Mouse (Mus musculus) heart, embryonic 16.5 days (tissue): ENCODE data around the gene Radil. TPM values are rescaled to one million over a fixed set of nuclear protein-coding genes. Genes with fewer than 3 reads are reported as not detected.

ENCODE experiments used
- ATAC-seq: fragments of 200-750 bp; cut with Nextera tagmentation; replicated peaks from 2 replicates; pipeline ENCODE4 v1.8.0; 2017; ENCODE audit warnings: moderate number of reproducible peaks; ENCODE audit not compliant: insufficient read depth, low FRiP score; ENCODE audit errors: extremely low read depth
- H3K27ac ChIP-seq: fragments of 300-500 bp; sonication (generic); 2 replicates; pipeline ENCODE4 v1.5.1; 2014; ENCODE audit warnings: mild to moderate bottlenecking, low read length, control low read depth, moderate library complexity
- H3K27me3 ChIP-seq: fragments of 300-500 bp; sonication (generic); 2 replicates; pipeline ENCODE4 v1.6.1; 2014; ENCODE audit warnings: low read length, mixed read lengths; ENCODE audit not compliant: control insufficient read depth, insufficient read depth
- H3K36me3 ChIP-seq: fragments of 300-500 bp; sonication (generic); 2 replicates; pipeline ENCODE4 v1.6.1; 2014; ENCODE audit not compliant: control insufficient read depth, insufficient read depth
- H3K4me1 ChIP-seq: fragments of 300-500 bp; sonication (generic); 2 replicates; pipeline ENCODE4 v1.6.1; 2014; ENCODE audit warnings: low read length, mixed read lengths; ENCODE audit not compliant: control insufficient read depth, insufficient read depth
- H3K4me2 ChIP-seq: fragments of 300-500 bp; sonication (generic); 2 replicates; pipeline ENCODE4 v1.6.1; 2014; ENCODE audit warnings: low read depth, mild to moderate bottlenecking, control low read depth, low read length
- H3K4me3 ChIP-seq: fragments of 300-500 bp; sonication (generic); 2 replicates; pipeline ENCODE4 v1.5.1; 2014; ENCODE audit warnings: mild to moderate bottlenecking, control low read depth, low read length
- H3K9ac ChIP-seq: fragments of 300-500 bp; sonication (generic); 2 replicates; pipeline ENCODE4 v1.6.1; 2014; ENCODE audit warnings: low read length, control low read depth
- H3K9me3 ChIP-seq: fragments of 300-500 bp; sonication (generic); replicated peaks from 2 replicates; pipeline ENCODE4 v1.6.1; 2016; ENCODE audit warnings: low read length; ENCODE audit not compliant: control insufficient read depth
- WGBS: fragments of 180-500 bp; shearing (Covaris S2); extraction: QIAGEN DNeasy Blood & Tissue Kit; methylation state at CpG from one replicate; pipeline ENCODE4 v1.1.7; 2014; 5-methylcytosine and 5-hydroxymethylcytosine counted together
- polyA plus RNA-seq: library from polyadenylated mRNA; unstranded; fragments of >200 nt; fragmentation: Nextera tagmentation; extraction: Ambion mirVana; gene quantifications from 2 replicates; pipeline ENCODE4 v1.2.1, GENCODE M21; 2015

Radil gene
- polyA plus RNA-seq, result 9.0 and 11.9 TPM in 2 replicates

DNA sequence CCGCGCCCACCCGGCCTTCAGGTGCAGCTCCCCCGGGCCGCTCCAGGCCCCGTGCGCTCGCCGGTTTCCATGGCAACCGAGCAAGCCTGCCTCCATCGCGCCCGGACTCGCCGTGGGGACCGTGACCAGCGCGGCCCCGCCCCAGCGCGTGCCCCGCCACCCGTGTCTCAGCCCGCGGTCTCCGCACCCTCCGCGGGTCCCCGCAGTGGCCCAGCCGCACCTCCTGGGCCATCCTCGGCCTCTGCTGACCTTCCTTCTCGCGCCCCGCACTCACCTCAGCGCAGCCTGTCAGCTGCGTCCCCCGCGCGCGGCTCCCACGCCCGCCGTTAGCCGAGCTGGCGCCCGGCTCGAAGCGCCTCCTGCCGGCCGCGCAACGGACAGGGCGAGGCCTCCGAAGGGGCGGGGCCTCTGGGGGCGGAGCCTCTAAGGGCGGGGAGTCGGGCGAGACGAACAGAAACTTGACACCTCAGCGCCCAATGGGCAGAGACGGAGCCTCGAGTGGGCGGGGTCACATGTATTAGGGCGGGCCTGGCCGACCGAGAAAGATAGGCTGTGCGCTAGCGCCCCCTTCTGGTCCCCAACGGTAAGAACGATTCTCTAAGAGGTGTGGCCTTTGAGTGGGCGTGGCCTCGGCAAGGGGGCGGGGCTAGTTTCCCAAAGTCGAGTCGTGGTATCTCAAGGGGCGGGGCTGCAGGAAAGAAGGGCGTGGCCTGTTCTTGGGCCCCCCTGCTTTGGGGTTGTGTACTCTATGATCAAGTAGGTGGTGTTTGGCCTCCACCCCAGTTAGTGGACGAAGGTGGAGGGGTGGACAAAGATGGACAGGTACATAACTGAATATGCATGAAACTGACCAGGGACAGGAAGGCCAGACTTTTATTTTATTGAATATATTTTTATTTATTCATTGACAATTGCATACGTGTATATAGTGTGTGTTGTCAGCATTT lies at the start of gene Radil:
TSS of gene Radil (minus strand) at position 393 of the 947 bp plus-strand sequence.
- ATAC-seq, result peak; percentile 92

DNA sequence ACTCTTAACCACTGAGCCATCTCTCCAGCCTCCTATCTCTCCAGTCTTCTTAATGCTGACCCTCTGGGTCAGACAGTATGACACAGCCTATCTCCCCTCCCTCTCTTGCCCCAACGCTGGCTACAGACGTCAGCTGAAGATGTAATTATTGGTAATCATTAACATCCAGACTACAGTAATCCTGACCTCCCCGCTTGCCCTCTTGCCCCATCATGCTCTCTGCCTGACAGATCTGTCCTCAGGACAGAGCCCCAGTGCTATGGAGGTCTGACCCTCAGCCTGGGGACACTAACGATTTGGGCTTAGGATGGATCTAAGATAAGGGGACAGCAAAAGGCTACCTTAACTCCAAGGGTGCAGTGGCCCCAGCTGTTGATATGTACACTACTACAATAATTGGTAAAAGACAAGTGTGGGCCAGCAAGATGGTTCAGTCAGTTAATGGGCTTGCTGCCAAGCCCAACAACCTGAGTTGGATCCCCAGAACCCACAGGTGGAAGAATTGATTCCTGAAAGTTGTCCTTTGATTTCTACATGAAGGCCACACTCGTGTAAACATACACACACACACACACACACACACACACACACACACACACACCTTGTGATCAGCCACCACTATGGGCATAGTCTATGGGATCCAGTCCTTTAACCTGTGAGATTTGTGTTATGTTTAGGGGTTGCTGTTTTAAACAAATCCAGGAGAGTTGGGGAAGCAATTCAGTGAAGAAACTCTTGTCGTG lies 46.9 kb upstream of the Radil start:
- no peak overlapping the region for H3K4me3 ChIP-seq
- H3K9me3 ChIP-seq, result no peaks in the 10 kb centered on the region
- ATAC-seq, result no peak
- no peaks in the 10 kb centered on the region for H3K36me3 ChIP-seq
- no peak overlapping the region for H3K4me2 ChIP-seq
- H3K27ac ChIP-seq, result no peak overlapping the region
- H3K9ac ChIP-seq, result no peak overlapping the region
- H3K4me1 ChIP-seq, result no peaks in the 10 kb centered on the region
- 65% methylated on average over 6 of the region's 6 CpGs for WGBS
- H3K27me3 ChIP-seq, result no peaks in the 10 kb centered on the region; the same call in 1 of the 2 replicates

More for the DNA sequence above, at the start of gene Radil:
- Histone ChIP-seq H3K9ac (peak within 1 kb of the TSS; percentile 74), H3K9me3 (no peaks in the 10 kb centered on the region), H3K4me1 (peaks cover 11% of the 10 kb centered on the region), H3K27ac (peak within 1 kb of the TSS; percentile 83), H3K4me3 (peak within 1 kb of the TSS; percentile 68), H3K4me2 (peak within 1 kb of the TSS; percentile 95), H3K27me3 (no peaks in the 10 kb centered on the region), H3K36me3 (no peaks in the 10 kb centered on the region)
- WGBS, result 3% methylated on average over 75 of the region's 80 CpGs

DNA sequence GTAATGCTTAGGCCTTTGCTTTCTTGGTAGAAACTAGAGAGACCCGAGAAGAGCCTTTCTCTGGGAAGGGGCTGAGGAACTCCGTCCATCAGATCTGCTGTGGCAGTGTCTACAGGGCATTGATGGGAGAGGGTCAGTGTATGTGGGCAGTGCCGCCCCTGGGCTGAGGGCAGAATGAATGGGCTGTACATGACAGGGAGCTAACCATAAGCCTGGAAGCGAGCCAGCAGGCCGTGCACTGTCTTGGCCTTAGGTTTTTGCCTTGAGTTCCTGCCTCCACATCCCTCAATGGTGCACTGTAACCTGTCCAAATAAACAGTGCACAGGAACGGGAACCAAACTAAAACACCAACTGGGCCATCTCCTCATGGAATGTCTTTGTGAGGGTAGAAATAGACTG lies 45.8 kb upstream of the Radil start:
- H3K27ac ChIP-seq, result no peak overlapping the region
- WGBS, result 66% methylated on average over 6 of the region's 6 CpGs
- no peak for ATAC-seq

DNA sequence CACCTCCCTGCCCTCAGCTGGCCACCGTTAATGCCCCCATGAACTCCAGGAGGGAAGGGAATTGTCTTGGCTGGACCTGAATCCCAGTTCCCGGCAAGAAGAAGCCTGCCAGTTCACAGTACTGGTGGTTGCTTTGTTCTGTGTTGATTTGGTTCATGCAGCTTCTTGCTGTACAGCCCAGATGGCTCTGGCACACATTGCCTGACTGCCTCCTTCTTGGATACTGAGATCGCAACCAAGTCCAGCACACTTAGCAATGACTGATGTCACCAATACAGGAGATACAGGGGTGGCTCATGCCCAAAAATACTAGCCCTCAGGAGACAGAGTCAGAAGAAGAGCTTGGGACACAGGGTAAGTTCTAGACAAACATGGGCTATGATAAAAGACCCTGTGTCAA lies 44.8 kb upstream of the Radil start:
- Histone ChIP-seq H3K36me3 (no peaks in the 10 kb centered on the region), H3K4me1 (no peaks in the 10 kb centered on the region), H3K4me3 (no peak overlapping the region), H3K27me3 (no peaks in the 10 kb centered on the region; the same call in 1 of the 2 replicates), H3K9me3 (no peaks in the 10 kb centered on the region), H3K27ac (no peak overlapping the region), H3K4me2 (no peak overlapping the region), H3K9ac (no peak overlapping the region)
- no peak for ATAC-seq
- WGBS, result 73% methylated on average over 3 of the region's 3 CpGs

More for the DNA sequence above, 45.8 kb upstream of the Radil start:
- H3K4me2 ChIP-seq, result no peak overlapping the region
- no peaks in the 10 kb centered on the region for H3K9me3 ChIP-seq
- no peaks in the 10 kb centered on the region; the same call in 1 of the 2 replicates for H3K27me3 ChIP-seq
- H3K4me1 ChIP-seq, result no peaks in the 10 kb centered on the region
- H3K4me3 ChIP-seq, result no peak overlapping the region
- H3K36me3 ChIP-seq, result no peaks in the 10 kb centered on the region
- H3K9ac ChIP-seq, result no peak overlapping the region

DNA sequence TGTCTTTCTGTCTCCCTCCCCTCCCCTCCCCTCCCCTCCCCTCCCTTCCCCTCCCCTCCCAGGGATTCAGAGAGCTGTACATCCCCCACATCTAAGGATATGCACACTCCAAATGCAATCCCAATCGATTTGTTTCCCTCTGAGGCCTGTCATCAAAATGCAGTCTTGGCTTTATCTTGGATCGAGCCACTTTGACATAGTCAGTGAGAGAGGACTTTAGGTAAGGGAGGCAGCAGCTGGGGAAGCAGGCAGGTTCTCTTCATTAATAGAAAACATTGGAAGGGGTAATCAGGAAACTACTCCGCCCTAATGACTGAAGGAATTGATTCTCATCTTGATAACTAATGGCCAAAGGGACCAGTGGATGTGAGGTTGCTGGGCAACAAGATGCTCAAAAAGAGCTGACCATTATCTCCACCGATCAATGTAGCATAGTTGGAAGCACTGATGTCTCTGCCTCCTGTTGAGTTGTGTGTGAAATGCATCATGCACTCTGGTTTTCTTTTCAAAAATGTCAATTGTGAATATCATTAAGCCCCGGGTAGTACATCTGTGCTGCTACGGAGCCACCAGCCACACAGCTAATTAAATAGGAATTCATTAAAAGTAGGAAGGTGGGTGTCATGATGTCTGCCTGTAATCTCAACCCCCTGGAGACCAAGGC lies 40.2 kb upstream of the Radil start:
- Histone ChIP-seq H3K36me3 (no peaks in the 10 kb centered on the region), H3K9me3 (no peaks in the 10 kb centered on the region), H3K27ac (no peak overlapping the region), H3K27me3 (no peaks in the 10 kb centered on the region; the same call in 1 of the 2 replicates), H3K4me1 (no peaks in the 10 kb centered on the region), H3K4me2 (no peak overlapping the region), H3K9ac (no peak overlapping the region), H3K4me3 (no peak overlapping the region)
- 77% methylated on average over 6 of the region's 6 CpGs for WGBS
- ATAC-seq, result no peak

DNA sequence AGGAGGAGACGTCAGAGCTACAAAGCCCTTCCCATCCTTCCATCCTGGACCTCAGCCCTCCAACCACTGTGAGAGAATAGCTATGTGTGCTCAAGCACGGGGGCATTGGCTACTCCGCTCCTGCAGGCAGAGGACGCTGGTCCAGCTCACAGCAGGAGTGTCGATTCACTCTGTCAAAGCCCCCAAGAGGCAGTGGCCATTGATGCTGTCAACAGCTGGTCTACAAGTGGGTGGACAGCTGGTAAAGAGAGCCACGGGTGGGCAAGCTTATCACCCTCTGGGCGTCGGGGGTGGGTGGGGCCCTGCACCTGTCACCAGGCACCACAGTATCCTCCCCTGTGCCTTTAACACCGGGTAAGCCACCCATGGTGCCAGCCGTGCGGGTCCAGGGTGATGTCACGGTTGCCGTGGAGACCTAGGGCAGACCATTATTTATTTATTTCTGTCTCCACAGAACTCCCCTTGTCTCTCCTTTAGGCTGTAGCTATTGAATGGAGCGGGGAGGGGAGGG lies 32.8 kb upstream of the Radil start:
- no peak overlapping the region for H3K27ac ChIP-seq
- no peaks in the 10 kb centered on the region for H3K36me3 ChIP-seq
- 38% methylated on average over 14 of the region's 14 CpGs for WGBS
- no peaks in the 10 kb centered on the region for H3K9me3 ChIP-seq
- no peak overlapping the region for H3K4me3 ChIP-seq
- no peak overlapping the region for H3K9ac ChIP-seq
- H3K4me2 ChIP-seq, result no peak overlapping the region
- no peak for ATAC-seq
- H3K27me3 ChIP-seq, result 0 out of 2 replicates have a peak, but pooled peaks cover 5% of the 10 kb centered on the region
- H3K4me1 ChIP-seq, result no peaks in the 10 kb centered on the region

DNA sequence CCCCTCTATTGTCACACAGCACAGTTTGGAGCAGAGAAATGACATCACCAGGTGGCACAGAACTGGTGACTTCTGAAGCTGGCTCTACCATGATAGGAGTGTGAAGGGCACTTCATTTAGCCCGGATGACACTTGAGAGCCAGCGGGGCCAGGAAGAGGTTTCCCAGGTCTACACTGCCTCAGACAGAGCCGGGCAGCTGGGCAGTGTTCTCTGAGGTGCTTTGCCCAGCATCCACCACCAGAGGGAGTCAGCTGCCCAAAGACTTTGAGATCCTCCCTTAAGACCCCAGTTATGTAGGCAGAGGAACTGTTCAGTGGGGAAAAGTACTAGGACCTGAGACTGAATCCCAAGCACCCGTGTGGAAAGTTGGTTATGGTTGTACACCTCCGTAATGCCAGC lies 30.6 kb upstream of the Radil start:
- ATAC-seq, result no peak
- H3K4me3 ChIP-seq, result no peak overlapping the region
- WGBS, result 13% methylated on average over 5 of the region's 5 CpGs
- 0 out of 2 replicates have a peak, but pooled peaks cover 5% of the 10 kb centered on the region for H3K27me3 ChIP-seq
- peaks cover 2% of the 10 kb centered on the region; the same call in 1 of the 2 replicates for H3K9me3 ChIP-seq
- H3K4me2 ChIP-seq, result no peak overlapping the region
- no peak overlapping the region for H3K27ac ChIP-seq
- H3K9ac ChIP-seq, result no peak overlapping the region
- H3K4me1 ChIP-seq, result no peaks in the 10 kb centered on the region
- H3K36me3 ChIP-seq, result no peaks in the 10 kb centered on the region

DNA sequence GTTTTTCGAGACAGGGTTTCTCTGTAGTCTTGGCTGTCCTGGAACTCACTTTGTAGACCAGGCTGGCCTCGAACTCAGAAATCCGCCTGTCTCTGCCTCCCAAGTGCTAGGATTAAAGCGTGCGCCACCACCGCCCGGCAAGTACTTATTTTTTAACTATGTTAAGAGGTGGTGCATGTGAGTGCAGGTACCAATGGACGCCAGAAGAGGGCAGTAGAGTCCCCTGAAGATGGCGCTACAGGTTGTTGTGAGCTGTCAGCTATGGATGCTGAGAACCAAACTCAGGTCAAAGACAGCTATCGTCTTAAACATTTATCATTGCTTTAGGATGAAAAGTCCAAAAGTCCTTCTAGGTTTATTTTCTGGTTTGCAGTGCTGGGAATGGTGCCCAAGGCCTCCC lies 27.3 kb upstream of the Radil start:
- H3K9ac ChIP-seq, result no peak overlapping the region
- 82% methylated on average over 10 of the region's 10 CpGs for WGBS
- H3K4me3 ChIP-seq, result no peak overlapping the region
- no peaks in the 10 kb centered on the region for H3K4me1 ChIP-seq
- 0 out of 2 replicates have a peak, but pooled peaks cover 5% of the 10 kb centered on the region for H3K27me3 ChIP-seq
- no peak for ATAC-seq
- no peak overlapping the region for H3K4me2 ChIP-seq
- no peak overlapping the region for H3K27ac ChIP-seq
- H3K9me3 ChIP-seq, result peaks cover 2% of the 10 kb centered on the region; the same call in 1 of the 2 replicates
- no peaks in the 10 kb centered on the region for H3K36me3 ChIP-seq
